Mouse (Mus musculus) limb, embryonic 12.5 days (tissue): ENCODE results near the gene Klhl32. TPM values are rescaled to one million over a fixed set of nuclear protein-coding genes. Genes with fewer than 3 reads are reported as not detected.
A peak's percentile ranks its signal among the peaks of the same experiment; 100 is the strongest.
"Not testable (repeated sequence)": the region's sequence is repeated elsewhere in the genome, so short reads cannot be mapped to it uniquely, and the experiment has no call there.

Source experiments
- ATAC-seq: fragments of 200-750 bp; cut with Nextera tagmentation; 2 replicates; pipeline ENCODE4 v1.8.0; 2017; ENCODE audit warnings: low read depth, moderate TSS enrichment; ENCODE audit not compliant: insufficient number of reproducible peaks, insufficient read depth, low FRiP score, low TSS enrichment
- H3K27ac ChIP-seq: fragments of 300-500 bp; sonication (generic); 2 replicates; pipeline ENCODE4 v1.5.1; 2016; ENCODE audit warnings: mild to moderate bottlenecking, moderate library complexity
- H3K27me3 ChIP-seq: fragments of 300-500 bp; sonication (generic); 2 replicates; pipeline ENCODE4 v1.6.1; 2016; ENCODE audit warnings: mild to moderate bottlenecking, moderate library complexity
- H3K36me3 ChIP-seq: fragments of 300-500 bp; sonication (generic); 2 replicates; pipeline ENCODE4 v1.6.1; 2016; ENCODE audit warnings: mild to moderate bottlenecking, moderate library complexity
- H3K4me1 ChIP-seq: fragments of 300-500 bp; sonication (generic); replicated peaks from 2 replicates; pipeline ENCODE4 v1.6.1; 2016
- H3K4me2 ChIP-seq: fragments of 300-500 bp; sonication (generic); 2 replicates; pipeline ENCODE4 v1.6.1; 2016; ENCODE audit warnings: mild to moderate bottlenecking, moderate library complexity
- H3K4me3 ChIP-seq: fragments of 300-500 bp; sonication (generic); replicated peaks from 2 replicates; pipeline ENCODE4 v1.5.1; 2016; ENCODE audit warnings: mild to moderate bottlenecking
- H3K9ac ChIP-seq: fragments of 300-500 bp; sonication (generic); replicated peaks from 2 replicates; pipeline ENCODE4 v1.6.1; 2016; ENCODE audit warnings: mild to moderate bottlenecking, moderate library complexity
- H3K9me3 ChIP-seq: fragments of 300-500 bp; sonication (generic); 2 replicates; pipeline ENCODE4 v1.6.1; 2016; ENCODE audit warnings: mild to moderate bottlenecking, moderate library complexity
- WGBS: fragments of 180-500 bp; shearing (Covaris S2); methylation state at CpG from one replicate; pipeline ENCODE4 v1.1.7; 2016; 5-methylcytosine and 5-hydroxymethylcytosine counted together
- polyA plus RNA-seq: library from polyadenylated mRNA; unstranded; fragments of >200 nt; fragmentation: Nextera tagmentation; extraction: Ambion mirVana; gene quantifications from 2 replicates; pipeline ENCODE4 v1.2.1, GENCODE M21; 2016

Gene Klhl32
- 6.7 and 7.3 TPM in 2 replicates for polyA plus RNA-seq

DNA sequence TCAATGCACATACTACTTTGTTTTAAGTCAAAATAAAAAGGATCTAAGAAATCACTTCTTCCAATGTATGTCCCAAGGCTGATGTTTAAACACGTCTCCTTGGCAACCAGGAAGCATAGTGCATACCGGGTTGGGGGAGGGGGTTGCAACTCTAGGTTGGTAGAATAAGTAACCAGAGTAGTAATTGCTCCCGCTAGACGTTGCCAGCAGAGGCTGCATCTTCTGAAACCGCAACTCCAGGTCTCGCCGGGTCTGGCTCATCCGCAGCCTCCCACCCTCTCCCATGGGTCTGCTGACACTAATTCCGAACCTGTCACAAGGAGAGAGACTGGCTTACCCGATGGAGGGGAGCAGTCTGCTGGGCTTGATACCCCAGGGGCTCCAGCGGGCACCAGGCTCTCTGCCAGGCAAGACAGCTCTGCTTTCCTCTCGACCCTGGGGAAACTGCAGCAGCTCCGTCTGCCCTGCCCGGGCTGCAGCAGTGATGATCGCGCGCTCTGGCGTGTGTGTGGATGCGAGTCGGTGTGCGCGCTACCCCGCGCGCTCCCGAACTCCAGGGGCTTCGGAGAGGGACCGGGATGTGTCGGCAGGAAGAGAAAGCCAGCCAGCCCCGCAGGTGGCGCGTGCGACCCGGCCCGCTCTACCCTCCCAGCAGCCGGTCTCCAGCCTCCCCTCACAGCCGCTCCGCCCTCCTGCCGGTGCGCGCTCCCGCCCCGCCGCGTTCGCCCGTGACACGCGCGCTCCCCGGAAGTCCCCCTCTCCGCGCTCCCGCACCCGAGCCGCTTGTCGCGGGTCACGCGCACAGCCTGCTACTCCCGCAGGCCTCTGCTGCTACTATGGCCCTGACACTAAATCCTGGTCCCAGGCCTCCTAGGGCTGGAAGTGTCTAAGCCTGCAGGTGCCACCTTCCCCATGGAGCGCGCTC lies at the start of gene Klhl32:
TSS of gene Klhl32 (minus strand) at position 724 of the 925 bp plus-strand sequence.
- Histone ChIP-seq H3K27me3 (no peaks in the 10 kb centered on the region), H3K9me3 (no peaks in the 10 kb centered on the region), H3K9ac (peak within 1 kb of the TSS; percentile 72), H3K4me1 (peaks cover 12% of the 10 kb centered on the region; the same call in 1 of the 2 replicates), H3K36me3 (no peaks in the 10 kb centered on the region), H3K27ac (peak within 1 kb of the TSS; percentile 62), H3K4me2 (peak within 1 kb of the TSS; percentile 94), H3K4me3 (peak within 1 kb of the TSS; percentile 66)
- under 1% methylated on average over 62 of the region's 63 CpGs for WGBS
- peak; percentile 88 for ATAC-seq

DNA sequence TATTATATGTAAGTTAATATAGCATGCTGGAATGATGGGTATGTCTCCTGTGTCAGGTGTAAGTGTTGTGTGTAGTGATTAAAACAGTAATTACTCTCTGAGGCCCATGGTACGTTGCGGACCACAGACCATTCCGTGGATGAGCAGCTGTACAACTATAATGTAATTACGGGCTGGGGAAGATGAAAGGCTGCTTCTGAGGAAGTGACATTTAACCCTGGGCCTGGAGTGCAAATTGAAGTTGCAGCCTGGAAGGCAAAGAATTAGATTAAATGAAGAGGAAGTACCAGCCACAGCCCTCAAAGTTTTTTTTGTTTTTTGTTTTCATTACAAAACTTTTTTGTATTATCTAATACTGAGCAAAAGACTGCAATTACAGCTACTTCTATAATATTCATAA lies 48.2 kb upstream of the Klhl32 start:
- Histone ChIP-seq H3K9ac (peak overlapping the region; percentile 14; the same call in 1 of the 2 replicates), H3K4me1 (peaks cover 9% of the 10 kb centered on the region), H3K27me3 (no peaks in the 10 kb centered on the region), H3K36me3 (peaks cover 29% of the 10 kb centered on the region), H3K4me2 (peak overlapping the region; percentile 59), H3K27ac (no peak overlapping the region), H3K4me3 (peak overlapping the region; percentile 77), H3K9me3 (no peaks in the 10 kb centered on the region)
- ATAC-seq: no peak
- WGBS: 10% methylated on average over 4 of the region's 4 CpGs

DNA sequence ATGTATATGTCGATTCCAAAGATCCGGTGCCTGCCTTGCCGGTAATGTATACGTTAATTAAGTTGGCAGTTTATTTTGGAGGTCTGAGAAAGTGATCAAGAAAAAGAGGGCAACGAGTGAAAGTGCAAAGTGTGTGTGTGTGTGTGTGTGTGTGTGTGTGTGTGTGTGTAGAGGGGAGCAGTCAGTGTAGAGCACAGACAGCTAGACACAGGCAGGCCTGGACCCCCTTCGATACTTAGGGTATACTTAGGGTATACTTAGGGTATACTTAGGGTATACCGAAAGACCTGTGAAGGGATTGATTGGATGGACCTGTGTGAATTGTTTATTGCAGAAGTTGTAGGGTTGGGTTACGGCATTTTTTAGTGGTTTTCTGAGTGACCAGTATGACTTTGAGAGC lies 47.7 kb upstream of the Klhl32 start:
- peak overlapping the region; percentile 59 for H3K4me2 ChIP-seq
- H3K4me1 ChIP-seq: peaks cover 9% of the 10 kb centered on the region
- peaks cover 29% of the 10 kb centered on the region for H3K36me3 ChIP-seq
- 0 out of 2 replicates have a peak, but pooled peaks have one; percentile 29 for ATAC-seq
- no peak overlapping the region for H3K27ac ChIP-seq
- no peaks in the 10 kb centered on the region for H3K9me3 ChIP-seq
- H3K27me3 ChIP-seq: no peaks in the 10 kb centered on the region
- WGBS: 22% methylated on average over 8 of the region's 8 CpGs
- peak overlapping the region; percentile 77 for H3K4me3 ChIP-seq
- H3K9ac ChIP-seq: peak overlapping the region; percentile 14

DNA sequence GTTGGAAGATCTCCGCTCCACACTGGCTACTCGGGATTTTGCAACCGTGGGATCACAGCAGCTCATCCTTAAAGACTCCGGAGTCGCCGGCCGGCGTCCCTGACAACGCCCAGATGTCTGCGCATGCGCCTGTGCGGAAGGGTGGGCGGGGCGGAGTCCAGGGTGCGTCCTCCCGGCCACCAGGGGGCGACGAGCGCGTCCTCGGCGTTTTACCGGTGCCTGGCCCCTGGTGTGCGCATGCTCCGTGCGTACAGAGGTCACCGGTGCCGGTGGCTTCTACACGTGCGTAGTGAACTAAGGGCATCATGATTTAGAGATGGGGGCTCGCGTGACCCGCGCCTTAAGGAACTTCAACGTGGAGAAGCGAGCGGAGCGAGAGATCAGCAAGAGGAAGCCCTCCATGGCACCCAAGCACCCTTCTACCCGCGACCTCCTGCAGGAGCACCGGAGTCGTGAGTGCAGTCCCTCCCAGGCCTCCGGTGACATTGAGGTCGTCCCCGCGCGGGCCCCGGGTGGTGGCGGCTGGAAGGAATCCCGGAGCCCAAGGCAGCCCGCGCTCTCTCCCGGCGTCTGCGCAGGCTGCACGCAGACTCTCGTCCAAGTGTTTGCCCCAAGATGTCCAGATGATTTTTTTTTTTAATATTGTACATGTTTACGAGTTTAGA lies 47.1 kb upstream of the Klhl32 start, which contains the start of gene Ndufaf4:
TSS of gene Ndufaf4 (plus strand) at position 233 of the 665 bp plus-strand sequence.
- Histone ChIP-seq H3K27me3 (no peaks in the 10 kb centered on the region), H3K4me2 (peak within 1 kb of the TSS; percentile 59), H3K9ac (peak within 1 kb of the TSS; percentile 73), H3K9me3 (no peaks in the 10 kb centered on the region), H3K4me1 (peaks cover 9% of the 10 kb centered on the region), H3K36me3 (peaks cover 23% of the 10 kb centered on the region), H3K4me3 (peak within 1 kb of the TSS; percentile 77), H3K27ac (no peak within 1 kb of the TSS)
- ATAC-seq: peak; percentile 96
- under 1% methylated on average over 58 of the region's 58 CpGs for WGBS

DNA sequence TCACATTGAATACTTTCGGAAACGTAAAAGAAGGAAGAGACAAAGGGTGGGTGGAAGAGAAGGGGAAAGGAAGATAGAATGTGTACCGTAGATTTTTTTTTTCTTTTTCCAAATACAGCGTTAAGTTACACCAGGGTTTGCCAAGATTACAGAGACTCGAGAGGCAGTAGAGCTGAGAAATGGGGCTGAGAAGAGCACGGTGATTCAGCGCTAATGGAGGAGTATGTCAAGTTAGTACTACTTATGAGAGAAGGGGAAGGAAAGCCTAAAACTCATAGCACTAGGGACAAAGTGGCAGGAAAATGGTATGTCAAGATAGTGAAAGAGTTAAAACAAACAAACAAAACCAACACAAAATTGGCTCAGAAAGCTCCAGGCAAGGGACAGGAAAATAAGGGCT lies 46.4 kb upstream of the Klhl32 start:
- Histone ChIP-seq H3K27ac (no peak overlapping the region), H3K36me3 (peaks cover 18% of the 10 kb centered on the region), H3K27me3 (no peaks in the 10 kb centered on the region), H3K9ac (no peak overlapping the region), H3K4me1 (peaks cover 9% of the 10 kb centered on the region), H3K9me3 (no peaks in the 10 kb centered on the region), H3K4me3 (peak overlapping the region; percentile 77), H3K4me2 (peak overlapping the region; percentile 59)
- 20% methylated on average over 7 of the region's 7 CpGs for WGBS
- ATAC-seq: no peak

DNA sequence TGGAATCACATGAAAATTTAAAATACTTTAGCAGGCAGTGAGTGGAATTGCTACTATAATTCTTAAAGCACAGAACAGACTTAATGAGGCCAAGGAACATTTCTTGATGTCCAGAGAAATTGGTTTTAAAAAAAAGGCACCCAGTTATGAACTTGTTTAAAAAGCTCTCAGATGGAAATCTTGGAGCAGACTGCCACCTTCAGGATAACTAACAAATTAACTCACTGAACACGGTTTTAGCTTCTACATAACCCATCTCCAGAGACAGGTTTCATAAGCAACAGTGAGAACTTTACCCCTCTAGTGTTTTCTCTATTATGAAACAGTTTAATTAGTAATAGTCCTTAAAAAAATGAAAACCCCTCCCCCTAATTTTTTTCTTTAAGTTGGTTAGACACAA lies 45.9 kb upstream of the Klhl32 start:
- 0% methylated on average over 1 of the region's 1 CpGs for WGBS
- H3K4me3 ChIP-seq: no peak overlapping the region
- H3K9me3 ChIP-seq: no peaks in the 10 kb centered on the region
- no peak overlapping the region for H3K27ac ChIP-seq
- no peak for ATAC-seq
- peaks cover 9% of the 10 kb centered on the region for H3K4me1 ChIP-seq
- peak overlapping the region; percentile 59 for H3K4me2 ChIP-seq
- H3K27me3 ChIP-seq: no peaks in the 10 kb centered on the region
- no peak overlapping the region for H3K9ac ChIP-seq
- H3K36me3 ChIP-seq: peaks cover 15% of the 10 kb centered on the region

DNA sequence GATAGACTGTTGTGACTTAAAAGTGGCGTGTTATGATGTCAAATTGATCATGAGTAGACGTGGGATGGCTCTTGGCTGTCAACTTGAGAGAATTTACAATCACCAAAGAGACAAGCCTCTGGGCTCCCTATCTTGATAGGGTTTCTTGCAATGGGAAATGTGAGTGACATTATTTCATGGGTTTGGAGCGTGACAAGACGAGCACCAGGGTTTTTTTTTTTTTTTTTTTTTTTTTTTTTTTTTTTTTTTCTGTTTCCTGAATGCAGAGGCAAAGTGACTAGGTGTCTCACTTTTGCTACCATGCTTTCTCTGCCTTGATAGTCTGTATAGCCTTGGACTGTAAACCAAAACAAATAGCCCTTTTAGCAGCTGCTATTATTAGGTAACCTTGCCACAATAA lies 43.7 kb upstream of the Klhl32 start:
- no peaks in the 10 kb centered on the region for H3K36me3 ChIP-seq
- H3K27ac ChIP-seq: no peak overlapping the region
- H3K9ac ChIP-seq: no peak overlapping the region
- no peak for ATAC-seq
- H3K4me3 ChIP-seq: no peak overlapping the region
- no peaks in the 10 kb centered on the region for H3K27me3 ChIP-seq
- 78% methylated on average over 4 of the region's 4 CpGs for WGBS
- peaks cover 9% of the 10 kb centered on the region for H3K4me1 ChIP-seq
- no peak overlapping the region for H3K4me2 ChIP-seq
- H3K9me3 ChIP-seq: peaks cover 5% of the 10 kb centered on the region

DNA sequence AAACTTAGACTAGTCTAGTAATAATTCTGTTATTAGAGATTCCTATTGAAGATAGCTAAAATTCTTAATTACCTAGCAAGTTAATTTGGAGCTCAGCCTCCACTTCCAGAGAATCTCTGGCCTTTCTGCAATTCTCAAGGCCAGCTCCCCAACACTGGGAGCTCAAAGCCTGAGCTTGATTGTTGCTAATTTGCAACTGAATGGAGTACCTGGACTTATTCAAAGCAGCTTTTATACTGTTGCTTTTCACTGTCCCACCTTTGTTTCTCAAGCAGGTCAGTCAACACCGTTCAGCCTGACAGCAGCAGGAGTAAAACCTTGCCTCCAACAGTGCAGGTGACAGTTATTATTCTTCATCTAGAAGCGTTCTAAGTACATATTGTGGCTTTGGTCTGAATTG lies 41.4 kb upstream of the Klhl32 start:
- H3K4me1 ChIP-seq, H3K9ac ChIP-seq, H3K27me3 ChIP-seq, H3K36me3 ChIP-seq, H3K4me2 ChIP-seq, H3K4me3 ChIP-seq, ATAC-seq, H3K27ac ChIP-seq, H3K9me3 ChIP-seq: not testable (repeated sequence)
- WGBS: 76% methylated on average over 2 of the region's 2 CpGs

DNA sequence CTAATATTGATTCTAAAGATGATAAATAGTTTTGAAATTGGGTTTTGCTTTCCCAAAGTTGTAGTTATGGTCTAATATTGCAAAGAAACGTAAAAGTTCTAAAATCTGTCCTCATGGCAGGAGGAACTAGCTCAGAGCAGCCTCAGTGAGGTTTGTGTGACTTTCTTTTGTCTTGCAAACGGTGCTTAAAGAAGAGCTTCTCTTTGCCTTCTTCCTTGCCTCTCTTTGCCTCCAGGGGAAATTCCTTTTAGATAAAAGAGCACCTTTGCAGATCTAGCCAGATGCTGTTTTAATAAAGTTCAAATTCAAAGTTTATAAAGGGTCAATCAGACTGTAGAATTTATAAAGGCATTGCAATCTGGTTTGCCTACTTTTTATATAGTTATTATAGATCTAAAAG lies 38.5 kb upstream of the Klhl32 start:
- WGBS: 58% methylated on average over 2 of the region's 2 CpGs
- H3K4me1 ChIP-seq: not testable (repeated sequence)

DNA sequence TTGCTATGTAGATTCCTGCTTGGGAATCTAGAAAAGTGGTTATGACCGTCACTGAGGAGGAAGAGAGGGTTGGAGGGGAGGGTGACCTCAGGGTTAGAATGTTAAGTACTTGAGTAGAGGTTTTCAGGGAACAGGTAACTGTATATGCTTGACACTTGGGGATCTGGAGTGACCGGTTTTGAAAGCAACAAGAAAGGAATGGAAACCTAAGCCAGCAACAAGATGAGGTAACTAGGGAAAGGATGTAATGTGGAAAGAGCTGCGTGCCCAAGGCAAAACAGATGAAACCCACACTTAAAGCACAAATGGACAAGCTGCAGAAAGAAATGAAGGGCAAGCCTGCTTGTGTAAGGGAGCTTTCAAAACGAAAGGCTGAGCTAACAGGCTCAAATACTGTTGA lies 18.3 kb upstream of the Klhl32 start:
- no peaks in the 10 kb centered on the region for H3K27me3 ChIP-seq

More for the DNA sequence above, 38.5 kb upstream of the Klhl32 start:
- H3K9me3 ChIP-seq, H3K9ac ChIP-seq, ATAC-seq, H3K4me3 ChIP-seq, H3K27ac ChIP-seq, H3K4me2 ChIP-seq, H3K36me3 ChIP-seq, H3K27me3 ChIP-seq: not testable (repeated sequence)

DNA sequence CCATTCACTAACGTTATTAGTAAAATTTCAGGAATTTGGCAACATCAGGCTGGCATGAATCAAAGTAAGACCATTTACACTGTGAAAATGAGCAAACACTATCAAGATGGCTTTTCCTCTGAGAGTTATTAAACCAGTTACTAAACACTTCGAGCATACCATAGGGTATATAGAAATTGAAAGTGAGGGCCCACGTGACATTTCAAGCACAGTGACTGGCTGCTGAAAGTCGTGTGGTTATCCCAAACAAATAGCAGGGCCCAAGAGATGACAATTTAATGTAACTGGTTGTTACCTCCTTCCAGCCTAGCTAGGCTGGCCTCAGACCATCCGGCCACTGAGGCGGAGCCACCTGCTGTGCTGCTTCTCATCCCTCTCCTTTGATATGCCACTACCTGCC lies 14.8 kb upstream of the Klhl32 start:
- Histone ChIP-seq H3K4me3 (no peak overlapping the region), H3K9me3 (no peaks in the 10 kb centered on the region), H3K27me3 (no peaks in the 10 kb centered on the region), H3K9ac (no peak overlapping the region), H3K4me1 (no peaks in the 10 kb centered on the region), H3K27ac (no peak overlapping the region), H3K36me3 (no peaks in the 10 kb centered on the region), H3K4me2 (no peak overlapping the region)
- ATAC-seq: no peak
- 32% methylated on average over 6 of the region's 6 CpGs for WGBS

More for the DNA sequence above, 18.3 kb upstream of the Klhl32 start:
- Histone ChIP-seq H3K9me3 (no peaks in the 10 kb centered on the region), H3K4me3 (no peak overlapping the region), H3K27ac (no peak overlapping the region), H3K4me2 (no peak overlapping the region), H3K9ac (no peak overlapping the region), H3K4me1 (no peaks in the 10 kb centered on the region), H3K36me3 (no peaks in the 10 kb centered on the region)
- ATAC-seq: no peak
- 69% methylated on average over 4 of the region's 4 CpGs for WGBS
